Mouse (Mus musculus) forebrain, embryonic 10.5 days (tissue): ENCODE results near the gene Cpn2. TPM values are rescaled to one million over a fixed set of nuclear protein-coding genes. Genes with fewer than 3 reads are reported as not detected.
A peak's percentile ranks its signal among the peaks of the same experiment; 100 is the strongest.

Experiments
- DNase-seq: peaks from one replicate; pipeline ENCODE4 v3.0.0-alpha.2; 2017; ENCODE audit warnings: low spot score; ENCODE audit errors: extremely low spot score
- H3K27ac ChIP-seq: fragments of 300-500 bp; sonication (generic); 2 replicates; pipeline ENCODE4 v1.5.1; 2016; ENCODE audit warnings: mild to moderate bottlenecking
- H3K27me3 ChIP-seq: fragments of 300-500 bp; sonication (generic); 2 replicates; pipeline ENCODE4 v1.6.1; 2016; ENCODE audit warnings: mild to moderate bottlenecking; ENCODE audit not compliant: poor library complexity, severe bottlenecking
- H3K36me3 ChIP-seq: fragments of 300-500 bp; sonication (generic); replicated peaks from 2 replicates; pipeline ENCODE4 v1.6.1; 2016; ENCODE audit warnings: mild to moderate bottlenecking, moderate library complexity
- H3K4me1 ChIP-seq: fragments of 300-500 bp; sonication (generic); 2 replicates; pipeline ENCODE4 v1.6.1; 2016
- H3K4me3 ChIP-seq: fragments of 300-500 bp; sonication (generic); 2 replicates; pipeline ENCODE4 v1.5.1; 2016; ENCODE audit warnings: mild to moderate bottlenecking, moderate library complexity
- H3K9me3 ChIP-seq: fragments of 300-500 bp; sonication (generic); 2 replicates; pipeline ENCODE4 v1.6.1; 2016; ENCODE audit warnings: mild to moderate bottlenecking, moderate library complexity
- WGBS: fragments of 180-500 bp; shearing (Covaris S2); methylation state at CpG from one replicate; pipeline ENCODE4 v1.1.7; 2016; 5-methylcytosine and 5-hydroxymethylcytosine counted together
- polyA plus RNA-seq: library from polyadenylated mRNA; unstranded; fragments of >200 nt; fragmentation: Nextera tagmentation; extraction: Ambion mirVana; gene quantifications from 2 replicates; pipeline ENCODE4 v1.2.1, GENCODE M21; 2016

Cpn2 gene
- polyA plus RNA-seq, 1 experiment from 2014 or later = not detected

DNA sequence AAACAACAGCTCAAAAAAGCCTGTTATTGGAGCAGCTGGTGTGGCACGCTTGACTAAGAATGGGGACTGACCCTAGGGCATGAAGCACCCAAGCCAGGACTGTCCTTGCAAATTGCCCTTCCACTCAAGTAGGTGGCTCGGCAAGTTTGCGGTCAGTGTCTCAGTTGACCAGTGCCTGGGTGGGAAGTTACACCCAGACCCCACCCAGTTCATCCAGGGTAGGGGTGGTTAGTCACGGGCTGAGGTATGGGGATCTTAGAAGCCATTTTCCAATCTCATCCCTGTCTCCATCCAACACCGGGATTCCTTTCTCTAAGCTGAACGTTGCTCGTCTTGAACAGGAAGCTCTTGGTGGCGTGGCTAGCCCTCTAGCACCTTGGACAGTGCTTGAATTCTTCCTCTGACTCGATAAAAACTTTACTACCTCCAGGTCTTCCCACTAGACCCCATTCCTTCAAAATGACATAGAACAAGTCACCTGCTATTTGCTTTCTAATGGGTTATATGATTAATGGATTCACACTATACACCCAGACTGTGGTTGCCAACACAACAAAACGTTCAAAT is 32.5 kb upstream of the Cpn2 start:
- WGBS = 69% methylated on average over 10 of the region's 10 CpGs

DNA sequence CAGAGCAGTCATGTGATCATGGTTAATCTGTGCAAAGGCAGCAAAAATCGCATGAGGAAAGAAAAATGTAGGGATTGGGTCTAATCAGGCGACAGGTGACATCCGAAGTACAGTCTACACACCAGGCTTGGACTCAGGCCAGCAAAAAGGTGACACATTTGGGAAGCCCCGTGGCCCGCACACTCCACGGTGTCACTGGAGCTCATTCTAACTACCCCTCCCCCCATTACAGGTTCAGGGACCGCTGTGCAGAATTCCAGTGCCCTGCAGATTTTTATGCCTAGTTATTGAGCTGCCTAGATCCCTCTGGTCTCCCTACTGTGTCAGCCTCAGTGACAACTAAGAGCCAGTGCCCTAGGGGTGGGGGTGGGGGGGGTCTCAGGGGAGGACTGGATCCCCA is 30.2 kb upstream of the Cpn2 start:
- H3K36me3 ChIP-seq = no peaks in the 10 kb centered on the region
- H3K4me1 ChIP-seq = no peaks in the 10 kb centered on the region
- 89% methylated on average over 7 of the region's 7 CpGs for WGBS
- H3K4me3 ChIP-seq = no peak overlapping the region
- DNase-seq = no peak
- H3K27ac ChIP-seq = no peak overlapping the region
- H3K9me3 ChIP-seq = no peaks in the 10 kb centered on the region
- H3K27me3 ChIP-seq = no peaks in the 10 kb centered on the region

More for the DNA sequence above, 32.5 kb upstream of the Cpn2 start:
- Histone ChIP-seq H3K27ac (no peak overlapping the region), H3K4me3 (no peak overlapping the region), H3K36me3 (no peaks in the 10 kb centered on the region), H3K27me3 (peaks cover 14% of the 10 kb centered on the region), H3K4me1 (no peaks in the 10 kb centered on the region), H3K9me3 (no peaks in the 10 kb centered on the region)
- no peak for DNase-seq

- Histone ChIP-seq H3K36me3 (no peaks in the 10 kb centered on the region), H3K27ac (no peak overlapping the region), H3K9me3 (no peaks in the 10 kb centered on the region), H3K27me3 (no peaks in the 10 kb centered on the region), H3K4me3 (no peak overlapping the region), H3K4me1 (no peaks in the 10 kb centered on the region)
- no peak for DNase-seq
- 90% methylated on average over 11 of the region's 11 CpGs for WGBS
These were observed 29.4 kb upstream of the Cpn2 start for GRCm38 (mm10) chr16:30296601-30297275.

GRCm38 (mm10) chr16:30295106-30295505 is 27.8 kb upstream of the Cpn2 start:
- Histone ChIP-seq H3K36me3 (no peaks in the 10 kb centered on the region), H3K9me3 (no peaks in the 10 kb centered on the region), H3K4me1 (peaks cover 6% of the 10 kb centered on the region), H3K27ac (no peak overlapping the region), H3K27me3 (no peaks in the 10 kb centered on the region), H3K4me3 (no peak overlapping the region)
- WGBS = 88% methylated on average over 7 of the region's 7 CpGs
- DNase-seq = no peak

DNA sequence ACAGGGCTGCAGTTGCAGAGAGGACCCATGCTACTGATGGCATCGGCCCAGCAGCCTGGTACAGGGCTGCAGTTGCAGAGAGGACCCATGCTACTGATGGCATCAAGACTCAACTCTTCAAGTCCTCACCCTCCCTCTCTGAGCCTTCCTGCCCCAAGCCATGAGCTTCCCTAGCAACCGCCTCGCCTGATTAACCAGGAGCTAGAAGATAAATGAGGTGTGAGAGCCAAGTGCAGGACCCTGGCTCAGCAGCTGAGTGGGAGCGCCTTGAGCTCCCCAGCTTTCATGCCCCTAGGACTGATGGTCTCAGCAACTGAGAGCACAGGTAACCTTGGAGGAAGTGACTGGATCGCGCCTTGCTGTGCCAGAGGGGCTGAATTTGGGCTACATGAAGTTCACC is 23.1 kb upstream of the Cpn2 start:
- H3K4me1 ChIP-seq = peaks cover 13% of the 10 kb centered on the region
- no peaks in the 10 kb centered on the region for H3K9me3 ChIP-seq
- H3K27me3 ChIP-seq = peaks cover 31% of the 10 kb centered on the region
- H3K36me3 ChIP-seq = no peaks in the 10 kb centered on the region
- DNase-seq = no peak
- H3K27ac ChIP-seq = no peak overlapping the region
- H3K4me3 ChIP-seq = no peak overlapping the region
- 84% methylated on average over 6 of the region's 6 CpGs for WGBS

DNA sequence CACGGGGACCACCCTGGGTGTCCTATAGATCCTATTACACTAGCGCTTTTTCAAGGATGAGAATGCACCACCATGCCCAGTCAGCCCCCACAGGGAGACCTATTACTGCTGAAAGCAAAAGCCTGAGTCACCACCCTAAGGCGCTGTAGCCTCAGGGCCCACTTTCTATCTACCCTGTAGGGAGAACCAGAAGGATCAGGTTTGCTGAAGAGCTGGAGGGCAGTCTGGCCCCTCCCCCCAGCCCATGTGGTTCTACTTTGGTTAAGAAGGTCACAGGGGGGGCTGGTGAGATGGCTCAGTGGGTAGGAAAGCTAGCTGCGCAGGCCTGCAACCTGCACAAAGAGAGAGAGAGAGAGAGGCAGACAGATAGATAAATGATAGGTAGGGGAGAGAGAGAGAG is 18.4 kb upstream of the Cpn2 start:
- no peak for DNase-seq
- H3K4me1 ChIP-seq = peaks cover 49% of the 10 kb centered on the region
- no peak overlapping the region; the same call in 1 of the 2 replicates for H3K27ac ChIP-seq
- H3K9me3 ChIP-seq = no peaks in the 10 kb centered on the region
- H3K27me3 ChIP-seq = peaks cover 78% of the 10 kb centered on the region
- H3K4me3 ChIP-seq = no peak overlapping the region
- no peaks in the 10 kb centered on the region for H3K36me3 ChIP-seq
- WGBS = 54% methylated on average over 4 of the region's 4 CpGs

- DNase-seq = peak; percentile 82
- WGBS = 3% methylated on average over 15 of the region's 15 CpGs
- no peaks in the 10 kb centered on the region for H3K36me3 ChIP-seq
- no peak overlapping the region for H3K27ac ChIP-seq
- H3K9me3 ChIP-seq = no peaks in the 10 kb centered on the region
- H3K4me1 ChIP-seq = peaks cover 50% of the 10 kb centered on the region
- H3K4me3 ChIP-seq = peak overlapping the region; percentile 39
- H3K27me3 ChIP-seq = peaks cover 92% of the 10 kb centered on the region
These were observed 16.5 kb upstream of the Cpn2 start for GRCm38 (mm10) chr16:30283743-30284337.

- Histone ChIP-seq H3K36me3 (no peaks in the 10 kb centered on the region), H3K9me3 (no peaks in the 10 kb centered on the region), H3K27ac (peak within 1 kb of the TSS; percentile 36; the same call in 1 of the 2 replicates), H3K4me1 (peaks cover 56% of the 10 kb centered on the region), H3K27me3 (peaks cover 84% of the 10 kb centered on the region), H3K4me3 (peak within 1 kb of the TSS; percentile 48)
- WGBS = 7% methylated on average over 34 of the region's 34 CpGs
- DNase-seq = peak; percentile 53
These were observed 15.7 kb upstream of the Cpn2 start, which contains the start of gene Lrrc15 for GRCm38 (mm10) chr16:30282844-30283495. TSS of gene Lrrc15 (minus strand) at chr16:30283256.

GRCm38 (mm10) chr16:30280676-30281297 is 13.5 kb upstream of the Cpn2 start:
- Histone ChIP-seq H3K27me3 (peaks cover 64% of the 10 kb centered on the region), H3K4me1 (peaks cover 53% of the 10 kb centered on the region), H3K36me3 (no peaks in the 10 kb centered on the region), H3K4me3 (no peak overlapping the region), H3K9me3 (no peaks in the 10 kb centered on the region), H3K27ac (0 out of 2 replicates have a peak overlapping the region, but pooled peaks have one; percentile 2)
- no peak for DNase-seq
- WGBS = 5% methylated on average over 4 of the region's 4 CpGs

- Histone ChIP-seq H3K9me3 (no peaks in the 10 kb centered on the region), H3K27me3 (peaks cover 41% of the 10 kb centered on the region), H3K4me3 (no peak overlapping the region), H3K27ac (no peak overlapping the region), H3K4me1 (peaks cover 39% of the 10 kb centered on the region), H3K36me3 (no peaks in the 10 kb centered on the region)
- 85% methylated on average over 11 of the region's 11 CpGs for WGBS
- no peak for DNase-seq
These were observed 11.1 kb upstream of the Cpn2 start for GRCm38 (mm10) chr16:30278406-30278805.

DNA sequence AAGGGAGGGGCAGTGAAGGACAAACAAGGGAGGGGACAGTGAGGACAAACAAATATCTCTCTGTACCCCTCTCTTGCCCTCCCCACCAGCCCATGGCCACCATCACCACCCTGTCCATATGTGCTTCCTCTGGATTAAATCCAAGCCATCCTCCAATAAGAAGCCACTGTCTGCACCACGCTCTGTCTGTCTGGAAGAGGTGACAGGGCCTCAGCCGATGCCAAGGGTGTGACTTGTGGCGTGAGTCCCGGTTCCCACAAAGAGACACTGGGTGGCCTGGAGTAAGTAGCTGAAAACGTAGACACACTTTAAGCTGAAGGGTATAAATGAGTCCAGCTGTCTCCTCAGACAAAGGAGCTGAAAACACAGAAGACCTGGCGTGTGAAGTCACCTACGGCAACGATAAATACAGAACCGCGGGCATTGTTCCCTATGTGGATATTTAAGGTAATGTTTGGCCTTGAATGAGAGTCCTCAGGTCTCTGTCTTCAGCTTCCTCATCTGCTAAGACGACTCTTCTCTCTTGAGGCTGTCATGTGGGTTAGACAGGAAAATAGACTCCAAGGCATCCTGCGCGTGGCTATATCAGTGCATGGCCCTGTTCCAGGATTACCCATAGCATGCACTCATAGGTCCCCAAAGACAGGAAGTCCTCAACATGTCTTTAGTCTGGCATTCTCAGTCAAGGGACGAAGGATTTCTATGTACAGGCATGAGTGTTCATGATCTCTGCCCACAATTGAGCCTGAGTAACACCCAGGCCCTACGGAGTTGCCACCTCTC is 8.4 kb upstream of the Cpn2 start:
- Histone ChIP-seq H3K36me3 (no peaks in the 10 kb centered on the region), H3K9me3 (no peaks in the 10 kb centered on the region), H3K4me3 (no peak overlapping the region), H3K27ac (no peak overlapping the region), H3K4me1 (peaks cover 38% of the 10 kb centered on the region), H3K27me3 (peaks cover 14% of the 10 kb centered on the region)
- DNase-seq = no peak
- WGBS = 88% methylated on average over 15 of the region's 15 CpGs

GRCm38 (mm10) chr16:30273065-30273464 is 5.8 kb upstream of the Cpn2 start:
- Histone ChIP-seq H3K4me3 (no peak overlapping the region), H3K27ac (no peak overlapping the region), H3K9me3 (no peaks in the 10 kb centered on the region), H3K27me3 (no peaks in the 10 kb centered on the region), H3K36me3 (no peaks in the 10 kb centered on the region), H3K4me1 (peaks cover 26% of the 10 kb centered on the region)
- no peak for DNase-seq
- WGBS = 91% methylated on average over 8 of the region's 8 CpGs
